Mouse (Mus musculus): ENCODE data around the gene Gjd3.

DNA sequence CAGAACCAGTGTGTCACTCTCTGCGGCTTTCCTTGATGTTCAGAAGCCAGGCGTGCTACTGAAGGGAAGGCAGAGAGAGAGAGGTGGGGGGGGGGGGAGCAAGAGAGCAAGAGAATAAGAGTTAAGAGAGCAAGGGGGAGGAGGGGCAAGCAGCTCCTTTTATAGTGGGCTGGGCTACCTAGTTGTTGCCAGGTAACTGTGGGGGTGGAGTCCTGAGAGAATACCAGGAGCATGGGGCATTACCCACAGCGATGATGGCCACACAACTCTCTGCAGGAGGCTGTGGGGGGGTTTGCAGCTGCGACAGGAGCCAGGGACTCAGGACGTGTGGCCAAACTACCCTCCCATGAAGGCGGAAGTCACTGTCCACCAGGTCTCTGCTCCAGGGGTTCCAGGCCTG lies 43.1 kb upstream of the Gjd3 start:
- no peak for TF ChIP-seq CTCF (conservative IDR thresholded peaks at IDR 0.05; ENCODE audit: low read length)
- TF ChIP-seq POU5F1 (IDR thresholded peaks at IDR 0.05; ENCODE audit: borderline replicate concordance, low read length), result no peak
- no peak for TF ChIP-seq NANOG (IDR thresholded peaks at IDR 0.05; ENCODE audit: borderline replicate concordance, low read length)
